Mouse (Mus musculus) heart, embryonic 13.5 days (tissue): Measurements from ENCODE around the gene Adam29. TPM values are rescaled to one million over a fixed set of nuclear protein-coding genes. Genes with fewer than 3 reads are reported as not detected.

Source experiments
- ATAC-seq: fragments of 200-750 bp; cut with Nextera tagmentation; 2 replicates; pipeline ENCODE4 v1.8.0; 2017; ENCODE audit warnings: moderate TSS enrichment; ENCODE audit not compliant: insufficient number of reproducible peaks, low FRiP score, low TSS enrichment; ENCODE audit errors: extremely low read depth
- H3K27ac ChIP-seq: fragments of 300-500 bp; sonication (generic); replicated peaks from 2 replicates; pipeline ENCODE4 v1.5.1; 2015; ENCODE audit warnings: moderate library complexity, mild to moderate bottlenecking, inconsistent platforms
- H3K27me3 ChIP-seq: fragments of 300-500 bp; sonication (generic); replicated peaks from 2 replicates; pipeline ENCODE4 v1.6.1; 2015; ENCODE audit warnings: mild to moderate bottlenecking, inconsistent platforms
- H3K36me3 ChIP-seq: fragments of 300-500 bp; sonication (generic); 2 replicates; pipeline ENCODE4 v1.6.1; 2015; ENCODE audit warnings: mild to moderate bottlenecking, inconsistent platforms
- H3K4me1 ChIP-seq: fragments of 300-500 bp; sonication (generic); 2 replicates; pipeline ENCODE4 v1.6.1; 2015; ENCODE audit warnings: inconsistent platforms
- H3K4me2 ChIP-seq: fragments of 300-500 bp; sonication (generic); 2 replicates; pipeline ENCODE4 v1.6.1; 2015; ENCODE audit warnings: inconsistent platforms, mild to moderate bottlenecking, moderate library complexity
- H3K4me3 ChIP-seq: fragments of 300-500 bp; sonication (generic); 2 replicates; pipeline ENCODE4 v1.5.1; 2015; ENCODE audit warnings: moderate library complexity, mild to moderate bottlenecking, inconsistent platforms
- H3K9ac ChIP-seq: fragments of 300-500 bp; sonication (generic); 2 replicates; pipeline ENCODE4 v1.6.1; 2015; ENCODE audit warnings: inconsistent platforms, mild to moderate bottlenecking, moderate library complexity
- H3K9me3 ChIP-seq: fragments of 300-500 bp; sonication (generic); 2 replicates; pipeline ENCODE4 v1.6.1; 2016; ENCODE audit warnings: inconsistent platforms
- WGBS: fragments of 180-500 bp; shearing (Covaris S2); methylation state at CpG from one replicate; pipeline ENCODE4 v1.1.7; 2015; ENCODE audit warnings: mixed read lengths; 5-methylcytosine and 5-hydroxymethylcytosine counted together
- polyA plus RNA-seq: library from polyadenylated mRNA; unstranded; fragments of >200 nt; fragmentation: Nextera tagmentation; extraction: Ambion mirVana; gene quantifications from 2 replicates; pipeline ENCODE4 v1.2.1, GENCODE M21; 2015

Adam29 gene
- not detected in 2 replicates for polyA plus RNA-seq

- Histone ChIP-seq H3K27ac (no peak within 1 kb of the TSS), H3K4me2 (no peak within 1 kb of the TSS), H3K4me1 (no peaks in the 10 kb centered on the region), H3K36me3 (no peaks in the 10 kb centered on the region), H3K9ac (no peak within 1 kb of the TSS), H3K27me3 (no peaks in the 10 kb centered on the region), H3K4me3 (no peak within 1 kb of the TSS), H3K9me3 (no peaks in the 10 kb centered on the region)
- no peak for ATAC-seq
- WGBS = 64% methylated on average over 1 of the region's 1 CpGs
Measured at GRCm38 (mm10) chr8:55906848-55907247, at the start of gene Adam29. Gene Adam29 (minus strand): TSS chr8:55906948.

DNA sequence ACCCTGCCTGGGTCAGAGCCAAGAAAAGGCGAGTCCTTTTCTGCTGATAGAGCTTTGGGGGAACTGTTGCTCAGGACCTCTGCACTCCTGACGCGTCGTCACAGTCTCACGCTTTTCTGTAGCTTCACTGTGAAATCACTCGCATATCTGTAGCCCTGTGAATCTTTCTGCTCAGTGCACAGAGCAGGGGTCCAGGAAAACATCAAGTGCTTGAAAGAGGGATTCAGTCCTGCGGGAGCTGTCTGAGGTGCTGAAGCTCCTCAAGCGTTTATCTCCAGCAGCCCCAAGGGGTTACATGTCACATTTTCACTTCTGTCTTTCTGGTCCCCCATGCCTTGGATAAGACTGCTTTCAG lies 33.8 kb upstream of the Adam29 start:
- no peak for ATAC-seq
- H3K27me3 ChIP-seq = no peaks in the 10 kb centered on the region
- whole genome bisulfite sequencing = 3% methylated on average over 8 of the region's 8 CpGs
- peaks cover 6% of the 10 kb centered on the region for H3K4me1 ChIP-seq
- no peaks in the 10 kb centered on the region for H3K36me3 ChIP-seq
- peak overlapping the region; percentile 59 for H3K4me2 ChIP-seq
- H3K27ac ChIP-seq = no peak overlapping the region
- 0 out of 2 replicates have a peak overlapping the region, but pooled peaks have one; percentile 21 for H3K4me3 ChIP-seq
- H3K9ac ChIP-seq = no peak overlapping the region
- no peaks in the 10 kb centered on the region for H3K9me3 ChIP-seq

DNA sequence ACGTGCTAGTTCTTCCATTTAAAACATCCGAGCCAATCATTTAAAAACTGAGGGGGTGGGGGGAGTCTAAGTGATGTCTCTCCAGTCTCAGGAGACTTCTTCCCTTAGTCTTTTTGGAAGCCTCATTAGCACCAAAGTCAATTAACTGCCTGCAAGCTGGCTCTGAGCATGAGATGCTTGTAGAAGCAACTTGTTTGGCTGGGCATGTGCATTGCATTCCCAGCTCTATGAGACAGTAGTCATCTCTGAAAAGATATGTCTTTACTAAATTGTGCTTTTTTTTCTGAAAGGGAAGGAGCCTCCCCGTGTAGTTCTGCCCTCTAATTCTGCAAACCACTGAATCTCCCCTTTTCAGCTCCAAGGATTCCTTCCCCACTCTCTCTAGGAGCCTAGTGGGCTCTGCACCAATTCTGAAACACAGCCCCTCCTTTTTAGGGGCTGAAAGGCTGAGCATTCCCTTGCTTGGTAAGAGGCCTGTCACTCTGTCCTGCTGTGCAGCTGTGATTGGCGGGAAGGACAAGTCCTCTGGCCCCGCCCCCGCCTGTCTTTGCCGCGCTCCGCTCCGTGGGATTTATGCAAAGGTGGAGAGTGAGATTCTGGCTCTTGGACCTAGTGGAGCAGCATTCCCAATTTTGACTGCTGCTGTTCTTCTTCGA lies 33.2 kb upstream of the Adam29 start, which contains the start of gene Glra3:
TSS of gene Glra3 (plus strand) at position 591 of the 656 bp plus-strand sequence.
- Histone ChIP-seq H3K36me3 (no peaks in the 10 kb centered on the region), H3K4me1 (peaks cover 6% of the 10 kb centered on the region), H3K27ac (no peak within 1 kb of the TSS), H3K9me3 (no peaks in the 10 kb centered on the region), H3K27me3 (no peaks in the 10 kb centered on the region), H3K4me2 (peak within 1 kb of the TSS; percentile 59), H3K4me3 (0 out of 2 replicates have a peak within 1 kb of the TSS, but pooled peaks have one; percentile 21), H3K9ac (no peak within 1 kb of the TSS)
- ATAC-seq = no peak
- WGBS = 15% methylated on average over 11 of the region's 11 CpGs

Other genes starting within 250 kb of the Adam29 start
- not detected in 2 replicates for gene Glra3, start 33.5 kb upstream of the Adam29 start, polyA plus RNA-seq